Mouse (Mus musculus): ENCODE data around the gene Izumo4. TPM values are rescaled to one million over a fixed set of nuclear protein-coding genes. Genes with fewer than 3 reads are reported as not detected.
A peak's percentile ranks its signal among the peaks of the same experiment; 100 is the strongest.

Izumo4 gene
- total and polyA plus RNA-seq, 2 experiments from 2014 or later, result 34.4 to 37.9 TPM

GRCm38 (mm10) chr10:80687850-80688249 lies 14.1 kb upstream of the Izumo4 start:
- H3K27ac ChIP-seq (ENCODE audit: low read depth, low read length), result no peak overlapping the region
- H3K4me3 ChIP-seq (ENCODE audit: low read depth, low read length), result no peak overlapping the region
- H3K27me3 ChIP-seq (ENCODE audit: insufficient read depth, low read length), result no peaks in the 10 kb centered on the region
- no peaks in the 10 kb centered on the region for H3K9me3 ChIP-seq (ENCODE audit: low read length)
- DNase-seq (peak; percentile 69), ATAC-seq (peak; percentile 83)
- H3K4me1 ChIP-seq (ENCODE audit: insufficient read depth), result no peaks in the 10 kb centered on the region
- H3K9ac ChIP-seq, result no peak overlapping the region
- peak; percentile 74 for TF ChIP-seq CTCF (IDR thresholded peaks at IDR 0.05; ENCODE audit: low read depth)
- no peak overlapping the region for H3K4me2 ChIP-seq (ENCODE audit: low read depth)
- peaks cover 83% of the 10 kb centered on the region for H3K36me3 ChIP-seq (ENCODE audit: insufficient read depth)
- 26% methylated on average over 5 of the region's 5 CpGs for WGBS

GRCm38 (mm10) chr10:80692249-80693165 lies 9.5 kb upstream of the Izumo4 start:
- TF ChIP-seq CTCF (IDR thresholded peaks at IDR 0.05; ENCODE audit: low read depth), result no peak
- Histone ChIP-seq H3K27ac (ENCODE audit: low read depth, low read length) (no peak overlapping the region), H3K4me2 (ENCODE audit: low read depth) (no peak overlapping the region), H3K27me3 (ENCODE audit: insufficient read depth, low read length) (no peaks in the 10 kb centered on the region), H3K4me1 (ENCODE audit: insufficient read depth) (no peaks in the 10 kb centered on the region), H3K36me3 (ENCODE audit: insufficient read depth) (peaks cover 54% of the 10 kb centered on the region), H3K9me3 (ENCODE audit: low read length) (no peaks in the 10 kb centered on the region), H3K9ac (no peak overlapping the region), H3K4me3 (ENCODE audit: low read depth, low read length) (no peak overlapping the region)
- DNase-seq (no peak), ATAC-seq (no peak)
- WGBS, result 78% methylated on average over 14 of the region's 14 CpGs

GRCm38 (mm10) chr10:80693401-80694045 lies 8.5 kb upstream of the Izumo4 start:
- Histone ChIP-seq H3K27me3 (ENCODE audit: insufficient read depth, low read length) (no peaks in the 10 kb centered on the region), H3K9me3 (ENCODE audit: low read length) (no peaks in the 10 kb centered on the region), H3K36me3 (ENCODE audit: insufficient read depth) (peaks cover 51% of the 10 kb centered on the region), H3K9ac (no peak overlapping the region), H3K4me2 (ENCODE audit: low read depth) (no peak overlapping the region), H3K4me1 (ENCODE audit: insufficient read depth) (no peaks in the 10 kb centered on the region), H3K4me3 (ENCODE audit: low read depth, low read length) (no peak overlapping the region), H3K27ac (ENCODE audit: low read depth, low read length) (no peak overlapping the region)
- ATAC-seq (no peak), DNase-seq (no peak)
- no peak for TF ChIP-seq CTCF (IDR thresholded peaks at IDR 0.05; ENCODE audit: low read depth)
- 88% methylated on average over 12 of the region's 12 CpGs for WGBS

- Histone ChIP-seq H3K36me3 (ENCODE audit: insufficient read depth) (peaks cover 43% of the 10 kb centered on the region), H3K9ac (no peak overlapping the region), H3K27me3 (ENCODE audit: insufficient read depth, low read length) (no peaks in the 10 kb centered on the region), H3K4me2 (ENCODE audit: low read depth) (no peak overlapping the region), H3K27ac (ENCODE audit: low read depth, low read length) (no peak overlapping the region), H3K4me3 (ENCODE audit: low read depth, low read length) (no peak overlapping the region), H3K9me3 (ENCODE audit: low read length) (no peaks in the 10 kb centered on the region), H3K4me1 (ENCODE audit: insufficient read depth) (no peaks in the 10 kb centered on the region)
- TF ChIP-seq CTCF (IDR thresholded peaks at IDR 0.05; ENCODE audit: low read depth), result no peak
- WGBS, result 91% methylated on average over 13 of the region's 13 CpGs
- no peak for DNase-seq
- no peak for ATAC-seq
Measured at GRCm38 (mm10) chr10:80694159-80694938, 7.6 kb upstream of the Izumo4 start.

GRCm38 (mm10) chr10:80695186-80695585 lies 6.8 kb upstream of the Izumo4 start:
- ATAC-seq, result no peak
- WGBS, result 92% methylated on average over 2 of the region's 2 CpGs
- TF ChIP-seq CTCF (IDR thresholded peaks at IDR 0.05; ENCODE audit: low read depth), result no peak
- H3K27ac ChIP-seq (ENCODE audit: low read depth, low read length), result no peak overlapping the region
- peaks cover 5% of the 10 kb centered on the region; the same call in 1 of the 2 replicates for H3K4me1 ChIP-seq (ENCODE audit: insufficient read depth)
- H3K9ac ChIP-seq, result no peak overlapping the region
- no peak overlapping the region for H3K4me3 ChIP-seq (ENCODE audit: low read depth, low read length)
- H3K36me3 ChIP-seq (ENCODE audit: insufficient read depth), result peaks cover 34% of the 10 kb centered on the region
- no peaks in the 10 kb centered on the region for H3K9me3 ChIP-seq (ENCODE audit: low read length)
- H3K27me3 ChIP-seq (ENCODE audit: insufficient read depth, low read length), result no peaks in the 10 kb centered on the region
- DNase-seq, result no peak
- no peak overlapping the region for H3K4me2 ChIP-seq (ENCODE audit: low read depth)

- 74% methylated on average over 10 of the region's 10 CpGs for WGBS
- H3K27me3 ChIP-seq (ENCODE audit: insufficient read depth, low read length), result no peaks in the 10 kb centered on the region
- DNase-seq (no peak), ATAC-seq (no peak)
- H3K36me3 ChIP-seq (ENCODE audit: insufficient read depth), result peaks cover 27% of the 10 kb centered on the region
- no peak overlapping the region for H3K4me2 ChIP-seq (ENCODE audit: low read depth)
- no peaks in the 10 kb centered on the region for H3K9me3 ChIP-seq (ENCODE audit: low read length)
- no peak for TF ChIP-seq CTCF (IDR thresholded peaks at IDR 0.05; ENCODE audit: low read depth)
- H3K9ac ChIP-seq, result no peak overlapping the region
- H3K27ac ChIP-seq (ENCODE audit: low read depth, low read length), result no peak overlapping the region
- H3K4me1 ChIP-seq (ENCODE audit: insufficient read depth), result peaks cover 11% of the 10 kb centered on the region; the same call in 1 of the 2 replicates
- H3K4me3 ChIP-seq (ENCODE audit: low read depth, low read length), result no peak overlapping the region
Measured at GRCm38 (mm10) chr10:80695801-80696501, 6.0 kb upstream of the Izumo4 start.
